Mouse (Mus musculus): ENCODE results near the gene Smoc1. TPM values are rescaled to one million over a fixed set of nuclear protein-coding genes. Genes with fewer than 3 reads are reported as not detected.

The Smoc1 gene
- polyA plus RNA-seq, 1 experiment from 2014 or later: 8.6 TPM

Small RNA genes lying within 50 kb of the gene (microRNA-seq; reads per million reads assigned to microRNA genes)
- 2.7 reads per million, percentile 9 among the genes with 10 or more reads in this experiment for gene Mir3067

Other genes starting within 250 kb of the Smoc1 start
- gene Susd6, start 236.3 kb upstream of the Smoc1 start, polyA plus RNA-seq (2015; fragmentation: Nextera tagmentation; extraction: Ambion mirVana): 18.1 and 19.4 TPM in 2 replicates
- 318 and 345 TPM in 2 replicates for gene Srsf5, start 81.3 kb upstream of the Smoc1 start, polyA plus RNA-seq (2015; fragmentation: Nextera tagmentation; extraction: Ambion mirVana)
- 0.35 and 0.41 TPM in 2 replicates for gene Slc10a1, start 58.1 kb upstream of the Smoc1 start, polyA plus RNA-seq (2015; fragmentation: Nextera tagmentation; extraction: Ambion mirVana)